Mouse (Mus musculus): ENCODE data around the gene Slfn8. TPM values are rescaled to one million over a fixed set of nuclear protein-coding genes. Genes with fewer than 3 reads are reported as not detected.

Slfn8 gene
- 6.0 TPM for polyA plus RNA-seq (2014; fragmentation: Illumina TruSeq; extraction: RNeasy Lipid Tissue Mini Kit (QIAGEN cat#74804); ENCODE audit: low read depth, low replicate concordance)

DNA sequence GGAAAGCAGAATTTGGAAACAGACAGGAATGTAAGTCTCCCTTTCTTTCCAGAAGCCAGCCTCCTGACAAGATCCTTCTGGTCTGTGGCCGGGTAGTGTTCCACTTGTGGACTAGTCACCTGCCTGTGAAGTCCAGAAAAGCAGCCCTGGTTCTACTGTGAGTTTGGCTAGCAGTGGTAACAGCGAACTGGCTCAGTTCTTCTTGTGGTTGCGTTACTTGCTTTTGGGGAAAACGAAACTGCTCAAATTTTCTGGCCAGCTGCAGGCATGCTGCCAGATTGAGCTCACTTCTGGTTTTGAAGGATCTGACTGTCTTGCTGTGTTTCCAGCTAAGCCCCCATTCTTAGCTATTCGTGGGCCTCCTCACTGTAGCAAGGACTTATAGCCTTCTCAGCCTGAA is at the start of gene Slfn8:
Slfn8 (minus strand) TSS at position 190 of the 400 bp plus-strand sequence.

DNA sequence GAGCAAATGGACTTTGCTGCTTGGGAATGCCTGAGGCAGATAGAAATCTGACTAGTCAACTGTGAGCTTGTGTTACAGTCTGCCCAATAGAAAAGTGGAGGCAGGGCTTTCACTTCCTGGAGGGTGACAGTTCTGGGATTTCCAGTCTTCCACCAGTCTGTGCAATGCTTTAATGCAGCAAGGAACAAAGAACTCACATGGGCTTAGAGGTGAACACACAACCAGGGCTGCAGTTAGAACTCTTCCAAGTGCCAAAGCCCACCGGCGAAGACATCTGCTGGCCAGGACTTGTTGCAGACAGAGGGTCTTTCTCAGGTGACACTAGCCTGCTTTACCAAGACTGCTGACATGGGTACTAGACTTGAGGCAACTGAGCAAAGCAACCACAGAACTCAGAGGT is 44.3 kb upstream of the Slfn8 start, which contains the start of gene Slfn2:
Slfn2 (plus strand) TSS at position 167 of the 400 bp plus-strand sequence.

DNA sequence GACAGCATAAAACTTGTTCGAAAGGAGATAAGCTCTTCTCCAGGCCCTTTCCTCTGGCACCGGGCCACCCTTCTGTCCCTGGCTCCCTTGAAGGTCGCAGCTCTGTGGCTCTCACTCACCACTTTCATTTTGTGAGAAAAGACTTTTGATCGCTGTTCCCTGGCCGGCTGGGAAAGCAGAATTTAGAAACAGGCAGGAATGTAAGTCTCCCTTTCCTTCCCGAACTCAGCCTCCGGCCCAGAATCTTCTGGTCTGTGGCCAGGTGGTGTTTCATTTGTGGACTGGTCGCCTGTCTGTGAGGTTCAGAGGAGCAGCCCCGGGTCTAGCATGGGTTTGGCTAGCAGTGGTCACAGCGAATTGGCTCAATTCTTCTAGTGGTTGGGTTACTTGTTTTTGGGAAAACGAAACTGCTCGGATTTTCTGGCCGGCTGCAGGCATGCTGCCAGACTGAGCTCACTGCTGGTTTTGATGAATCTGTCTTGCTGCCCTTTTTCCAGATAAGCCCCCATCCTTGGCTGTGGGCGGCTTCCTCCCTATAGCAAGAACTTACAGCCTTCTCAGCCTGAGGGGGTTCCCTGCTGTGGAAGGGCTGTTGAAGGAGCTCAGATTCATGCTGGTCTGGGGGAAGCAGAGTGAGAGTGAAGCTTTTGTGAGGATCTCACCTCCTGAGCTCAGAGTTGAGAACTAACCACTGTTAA is 29.0 kb downstream of the Slfn8 start, which contains the start of gene Slfn9:
Slfn9 (minus strand) TSS at position 362 of the 698 bp plus-strand sequence.

Other genes starting within 250 kb of the Slfn8 start
- gene Lig3, start 239.7 kb downstream of the Slfn8 start, polyA plus RNA-seq (2014; fragmentation: Illumina TruSeq; extraction: RNeasy Lipid Tissue Mini Kit (QIAGEN cat#74804); ENCODE audit: low read depth, low replicate concordance), result 21.7 TPM
- gene Rffl, start 149.6 kb downstream of the Slfn8 start, polyA plus RNA-seq (2014; fragmentation: Illumina TruSeq; extraction: RNeasy Lipid Tissue Mini Kit (QIAGEN cat#74804); ENCODE audit: low read depth, low replicate concordance), result 41.4 TPM
- 11.1 TPM for gene Rad51d, start 130.2 kb downstream of the Slfn8 start, polyA plus RNA-seq (2014; fragmentation: Illumina TruSeq; extraction: RNeasy Lipid Tissue Mini Kit (QIAGEN cat#74804); ENCODE audit: low read depth, low replicate concordance)
- not detected for gene Fndc8, start 128.7 kb downstream of the Slfn8 start, polyA plus RNA-seq (2014; fragmentation: Illumina TruSeq; extraction: RNeasy Lipid Tissue Mini Kit (QIAGEN cat#74804); ENCODE audit: low read depth, low replicate concordance)
- gene Nle1, start 112.4 kb downstream of the Slfn8 start, polyA plus RNA-seq (2014; fragmentation: Illumina TruSeq; extraction: RNeasy Lipid Tissue Mini Kit (QIAGEN cat#74804); ENCODE audit: low read depth, low replicate concordance), result 5.7 TPM
- gene Unc45b, start 110.3 kb downstream of the Slfn8 start, polyA plus RNA-seq (2014; fragmentation: Illumina TruSeq; extraction: RNeasy Lipid Tissue Mini Kit (QIAGEN cat#74804); ENCODE audit: low read depth, low replicate concordance), result 0.50 TPM
- 16.6 TPM for gene Slfn5, start 69.5 kb downstream of the Slfn8 start, polyA plus RNA-seq (2014; fragmentation: Illumina TruSeq; extraction: RNeasy Lipid Tissue Mini Kit (QIAGEN cat#74804); ENCODE audit: low read depth, low replicate concordance)
- 35.1 TPM for gene Slfn9, start 29.0 kb downstream of the Slfn8 start, polyA plus RNA-seq (2014; fragmentation: Illumina TruSeq; extraction: RNeasy Lipid Tissue Mini Kit (QIAGEN cat#74804); ENCODE audit: low read depth, low replicate concordance)
- gene Slfn2, start 44.3 kb upstream of the Slfn8 start, polyA plus RNA-seq (2014; fragmentation: Illumina TruSeq; extraction: RNeasy Lipid Tissue Mini Kit (QIAGEN cat#74804); ENCODE audit: low read depth, low replicate concordance), result 14.7 TPM
- 1.9 TPM for gene Slfn1, start 96.0 kb upstream of the Slfn8 start, polyA plus RNA-seq (2014; fragmentation: Illumina TruSeq; extraction: RNeasy Lipid Tissue Mini Kit (QIAGEN cat#74804); ENCODE audit: low read depth, low replicate concordance)
- gene Slfn4, start 154.4 kb upstream of the Slfn8 start, polyA plus RNA-seq (2014; fragmentation: Illumina TruSeq; extraction: RNeasy Lipid Tissue Mini Kit (QIAGEN cat#74804); ENCODE audit: low read depth, low replicate concordance), result 238 TPM
- 4.3 TPM for gene Slfn3, start 170.5 kb upstream of the Slfn8 start, polyA plus RNA-seq (2014; fragmentation: Illumina TruSeq; extraction: RNeasy Lipid Tissue Mini Kit (QIAGEN cat#74804); ENCODE audit: low read depth, low replicate concordance)

Measured in sigmoid colon, adult 10 weeks (tissue).